Mouse (Mus musculus) left cerebral cortex, adult 8-10 months (tissue): ENCODE measurements at regions not wholly inside any gene's neighbourhood (a gene's known extent, or its start where the extent isn't known, plus 50 kb on each side); places are given as distances from the start of the nearest gene placed in this dataset.

Experiments
- DNase-seq, 2 experiments: peaks; one replicate each; pipeline ENCODE4 v3.0.0; 2022; ENCODE audit warnings: low spot score in 2 of 2

GRCm38 (mm10) chr6:147753828-147754227 is 278.2 kb downstream of the Ccdc91 start:
- no peak for DNase-seq

DNA sequence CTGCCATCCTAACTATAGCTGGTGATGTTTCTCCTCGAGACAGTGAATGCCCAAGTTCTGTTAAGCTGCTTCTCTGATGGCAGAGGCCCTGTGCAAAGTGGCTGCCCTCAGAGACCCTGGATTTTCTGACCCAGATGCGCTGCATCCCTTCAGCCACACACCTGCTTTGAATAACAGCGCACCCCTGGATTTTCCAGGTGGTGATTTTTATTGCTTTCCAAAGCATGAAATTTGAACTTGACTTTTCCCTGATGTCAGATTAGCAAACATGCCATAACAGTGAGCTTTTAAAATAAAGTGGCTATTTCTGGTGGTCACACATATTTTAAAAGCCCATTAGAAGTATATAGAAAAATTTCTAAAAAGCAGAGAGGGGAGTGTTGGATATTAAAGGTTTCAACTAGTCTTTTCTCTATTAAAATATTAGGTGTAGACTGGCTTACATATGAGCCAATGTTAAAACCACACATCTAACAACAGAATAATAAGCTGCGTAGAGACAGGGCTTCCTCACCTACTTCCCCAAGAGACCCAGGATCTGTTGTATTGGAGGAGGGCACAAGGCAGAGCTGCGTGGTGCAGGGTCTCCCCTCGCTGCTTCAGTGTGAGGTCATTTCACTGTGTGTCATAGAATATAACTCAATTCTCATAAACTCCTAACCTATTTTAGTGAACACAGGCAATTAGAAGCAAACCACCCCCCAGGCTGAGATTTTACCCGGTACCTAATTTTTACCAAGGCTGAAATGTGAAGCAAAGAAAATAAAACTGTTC is 280.3 kb downstream of the Ccdc91 start:
- no peak for DNase-seq

GRCm38 (mm10) chr6:147759485-147759884 is 283.9 kb downstream of the Ccdc91 start:
- no peak for DNase-seq

DNA sequence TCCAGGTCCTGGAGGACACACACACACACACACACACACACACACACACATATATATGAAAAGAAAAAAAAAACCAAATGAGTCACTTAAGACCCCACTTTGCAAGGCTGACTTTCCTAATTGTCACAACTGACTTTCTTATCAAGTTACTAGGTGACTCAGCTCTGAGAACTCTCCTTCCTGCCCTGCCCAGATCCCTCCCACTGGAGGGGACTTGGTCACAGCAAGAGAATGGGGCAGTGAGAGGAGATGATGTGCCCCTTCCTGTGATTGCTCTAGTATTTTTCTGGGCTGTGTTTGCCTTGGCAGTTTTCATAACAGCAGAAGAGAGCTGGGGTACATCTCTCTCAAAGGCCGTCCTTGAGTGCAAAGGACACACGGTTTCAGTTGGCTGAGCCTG is 284.5 kb downstream of the Ccdc91 start:
- DNase-seq, result no peak

DNA sequence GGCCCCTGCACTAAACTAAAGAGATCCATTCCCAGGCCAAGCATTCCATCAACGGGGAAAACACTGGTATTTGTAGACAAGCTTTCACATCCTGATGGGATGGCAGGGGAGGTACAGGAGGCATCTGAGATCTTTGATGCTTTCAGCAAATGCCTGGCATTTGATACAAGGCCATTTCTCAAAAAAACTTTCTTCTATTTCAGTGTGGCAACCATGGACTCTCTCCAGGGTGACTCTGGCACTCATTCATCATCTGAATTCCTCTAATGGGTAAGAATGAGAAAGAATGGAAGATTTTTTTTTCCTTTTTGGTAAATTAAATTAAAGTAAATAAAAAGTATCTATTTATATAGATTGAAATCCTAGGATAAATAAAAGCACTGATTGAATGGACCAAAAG is 281.8 kb upstream of the Far2 start:
- DNase-seq, result no peak

GRCm38 (mm10) chr6:147769180-147769579 is 277.9 kb upstream of the Far2 start:
- DNase-seq, result no peak

DNA sequence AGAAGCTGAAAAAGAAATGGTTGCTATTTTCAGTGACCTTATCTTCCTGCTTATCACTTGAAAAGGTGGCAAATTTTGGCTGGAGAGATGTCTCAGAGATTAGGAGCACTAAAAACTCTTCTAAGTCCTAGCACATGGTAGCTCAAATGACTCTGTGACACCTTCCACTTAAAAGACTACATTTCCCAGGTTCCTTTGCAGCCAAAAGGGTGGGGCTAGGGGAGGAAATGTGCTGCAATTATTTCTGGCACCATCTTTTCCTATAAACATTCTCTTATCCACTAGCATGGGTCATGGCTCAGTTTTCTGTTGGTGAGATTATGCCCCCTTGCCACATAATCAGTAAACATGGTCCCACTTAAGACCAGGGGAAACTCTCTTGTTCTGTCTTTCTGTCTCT is 277.0 kb upstream of the Far2 start:
- DNase-seq, result no peak

DNA sequence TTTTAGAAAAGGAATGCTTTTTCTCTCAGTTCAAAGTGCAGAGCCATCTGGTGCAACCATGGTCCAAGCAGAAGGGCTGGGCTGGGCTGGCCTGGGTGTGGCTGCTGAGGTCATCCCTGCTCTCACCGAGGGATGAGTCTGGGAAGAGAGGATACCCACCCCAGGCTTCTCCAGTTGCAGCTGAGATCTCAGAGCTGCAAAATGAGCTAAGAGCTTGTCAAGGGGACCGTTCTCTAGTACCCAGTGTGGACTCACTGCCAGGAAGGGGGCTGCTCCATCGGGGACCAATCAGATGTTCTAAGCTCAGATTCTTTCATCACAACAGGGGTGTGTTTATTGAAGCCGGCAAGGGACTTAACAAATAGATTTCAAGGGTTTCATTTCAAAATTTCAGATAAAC is 275.6 kb upstream of the Far2 start:
- DNase-seq, result no peak

GRCm38 (mm10) chr6:147773904-147774303 is 273.2 kb upstream of the Far2 start:
- DNase-seq, result no peak

DNA sequence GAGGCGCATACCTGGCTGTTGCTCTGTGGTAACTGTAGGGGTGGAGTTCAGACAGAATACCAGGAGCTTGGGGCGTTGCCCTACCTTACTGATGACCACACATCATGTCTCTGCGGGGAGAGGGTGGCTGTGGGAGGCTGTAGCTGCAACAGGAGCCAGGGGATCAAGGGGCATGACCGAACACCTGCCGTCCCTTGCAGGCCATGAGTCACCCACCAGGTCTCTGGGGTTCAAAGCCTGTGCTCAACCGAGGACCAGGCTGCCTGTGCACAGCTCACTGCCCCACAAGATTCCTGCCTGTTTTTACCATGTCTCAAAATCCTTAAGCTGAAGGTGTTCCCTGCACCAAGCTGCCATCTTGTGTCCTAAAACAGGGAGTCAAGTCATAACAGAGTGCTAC is 272.4 kb upstream of the Far2 start:
- DNase-seq, result no peak

DNA sequence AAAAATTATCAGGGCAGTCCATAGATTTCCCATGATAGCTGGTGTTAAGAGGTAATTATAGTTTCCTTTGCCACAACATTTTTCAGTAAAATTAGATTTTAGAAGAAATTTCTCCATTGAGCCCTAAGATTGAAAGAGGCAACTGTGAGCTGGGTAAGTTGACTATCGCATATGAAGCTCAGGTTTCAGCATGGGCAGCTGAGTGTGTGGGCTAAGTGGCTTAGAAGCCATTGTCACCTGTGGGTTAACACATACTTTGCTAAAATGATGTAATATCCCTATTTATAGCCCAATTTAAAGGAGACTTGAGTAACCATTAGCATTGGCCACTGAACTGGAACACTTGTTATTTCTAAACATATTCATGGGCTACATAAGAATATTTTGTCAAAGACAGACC is 267.6 kb upstream of the Far2 start:
- no peak for DNase-seq

GRCm38 (mm10) chr6:147784249-147784648 is 262.8 kb upstream of the Far2 start:
- no peak for DNase-seq

GRCm38 (mm10) chr6:147784854-147785253 is 262.2 kb upstream of the Far2 start:
- no peak for DNase-seq

- no peak for DNase-seq
These were observed 259.0 kb upstream of the Far2 start for GRCm38 (mm10) chr6:147788095-147788494.

DNA sequence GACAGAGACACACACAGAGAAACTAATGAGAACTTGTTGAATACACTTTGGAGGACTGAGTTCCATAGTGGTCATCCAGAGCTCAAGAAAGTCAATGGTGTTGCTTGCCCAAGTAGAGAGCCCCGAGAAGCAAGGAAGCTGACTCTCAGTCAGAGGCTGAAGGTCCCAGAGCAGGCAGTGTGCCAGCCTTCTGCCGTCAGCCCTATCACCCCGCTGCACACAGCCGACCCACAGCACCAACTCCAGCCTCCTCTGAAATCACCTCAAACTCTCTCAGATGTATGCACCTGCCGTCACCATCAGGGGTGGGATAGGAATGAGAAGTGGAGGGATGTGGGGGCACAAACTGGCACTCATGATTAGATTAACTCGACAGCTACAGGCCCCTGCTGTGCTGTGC is 257.9 kb upstream of the Far2 start:
- no peak for DNase-seq

GRCm38 (mm10) chr6:147793811-147794210 is 253.2 kb upstream of the Far2 start:
- no peak for DNase-seq

GRCm38 (mm10) chr6:147794351-147794750 is 252.7 kb upstream of the Far2 start:
- DNase-seq, result no peak

- no peak for DNase-seq
These were observed 247.9 kb upstream of the Far2 start for GRCm38 (mm10) chr6:147799009-147799727.

DNA sequence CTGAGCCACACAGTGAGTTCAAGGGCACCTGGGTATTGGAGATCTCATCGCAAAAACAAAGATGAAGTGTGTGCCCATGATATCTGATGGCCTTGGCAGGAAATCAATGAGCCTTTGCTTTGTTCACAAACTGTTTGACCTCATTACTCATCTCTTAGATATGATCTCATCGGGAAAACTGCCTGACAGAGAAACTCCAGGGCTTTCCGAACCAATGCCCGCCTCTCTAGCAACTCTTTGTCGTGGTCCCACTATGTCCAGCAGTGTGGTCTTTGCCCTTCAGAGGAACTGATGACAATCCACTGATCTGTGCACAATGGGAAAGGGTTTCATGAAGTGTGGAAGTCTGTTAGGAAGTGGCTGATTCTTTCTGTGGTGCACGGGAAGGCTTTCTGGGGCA is 247.2 kb upstream of the Far2 start:
- no peak for DNase-seq

DNA sequence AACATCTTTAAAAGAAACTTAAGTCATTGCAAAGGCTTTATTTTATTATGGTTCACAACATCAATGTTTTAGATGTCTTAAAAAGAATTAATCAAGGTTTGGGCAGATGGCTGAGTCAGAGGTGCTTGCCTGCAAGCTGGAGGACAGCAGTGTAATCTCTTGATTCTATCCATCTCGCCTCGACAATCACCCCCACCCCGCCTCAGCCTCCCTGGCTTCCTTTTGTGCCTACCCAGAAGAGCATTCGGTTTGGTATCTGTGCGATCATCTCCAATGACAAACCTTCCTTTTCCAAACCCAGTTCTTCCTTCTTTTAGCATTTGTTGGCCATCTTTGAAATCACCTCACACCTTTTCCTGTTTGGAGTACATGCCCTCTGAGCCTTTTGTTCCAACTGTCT is 246.2 kb upstream of the Far2 start:
- DNase-seq, result no peak

- DNase-seq, result no peak
These were observed 243.2 kb upstream of the Far2 start for GRCm38 (mm10) chr6:147803893-147804292.

DNA sequence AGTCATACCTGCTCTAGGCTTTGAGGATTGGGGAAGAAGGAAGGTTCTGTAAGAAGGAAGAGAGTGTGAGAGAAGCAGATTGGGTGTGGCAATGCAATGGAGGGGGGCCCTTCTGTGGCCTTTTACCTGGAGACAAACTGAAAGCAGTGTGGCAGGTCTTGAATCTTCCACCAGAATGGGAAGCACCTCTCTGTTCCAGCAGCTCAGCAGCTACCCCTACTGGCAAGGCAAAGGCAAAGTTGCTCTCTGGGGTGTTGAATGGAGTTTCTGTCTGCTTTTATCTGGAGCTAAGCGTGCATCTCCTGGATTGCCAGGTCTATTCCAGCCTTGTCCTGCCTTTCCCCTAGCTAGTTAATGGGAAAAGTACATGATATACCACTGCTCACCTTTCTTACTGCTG is 236.3 kb upstream of the Far2 start:
- DNase-seq, result peak; percentile 11 to 24

GRCm38 (mm10) chr6:147816861-147817260 is 230.2 kb upstream of the Far2 start:
- DNase-seq, result no peak
